Mouse (Mus musculus) frontal cortex, postnatal 36 days (tissue): Measurements from ENCODE around the gene Gm10662.
"Not testable (repeated sequence)": the region's sequence is repeated elsewhere in the genome, so short reads cannot be mapped to it uniquely, and the experiment has no call there.

ENCODE experiments used
- DNase-seq, 2 experiments: peaks; one replicate each; pipeline ENCODE4 v3.0.0; 2022; ENCODE audit warnings: low spot score in 2 of 2

The Gm10662 gene

GRCm38 (mm10) chr7:23144380-23144779 is at the start of gene Gm10662:
Gene Gm10662 (minus strand): TSS chr7:23144480.
- not testable (repeated sequence) for DNase-seq

- DNase-seq = not testable (repeated sequence)
Measured at GRCm38 (mm10) chr7:23163505-23163904, 19.2 kb upstream of the Gm10662 start.
